Mouse (Mus musculus) thymus, adult 2 months (tissue): ENCODE results near the gene Midn. TPM values are rescaled to one million over a fixed set of nuclear protein-coding genes. Genes with fewer than 3 reads are reported as not detected.
A peak's percentile ranks its signal among the peaks of the same experiment; 100 is the strongest.

Experiments
- DNase-seq: peaks from one replicate; pipeline ENCODE4 v3.0.0; 2021
- H3K27ac ChIP-seq: fragments of 200-500 bp; 2 replicates; pipeline ENCODE4 v1.5.1; 2012; ENCODE audit warnings: low read length, control low read depth; ENCODE audit not compliant: control insufficient read depth, insufficient read depth
- H3K27me3 ChIP-seq: fragments of 200-500 bp; 2 replicates; pipeline ENCODE4 v1.6.1; 2012; ENCODE audit warnings: mild to moderate bottlenecking, low read length, moderate library complexity, mixed read lengths; ENCODE audit not compliant: control insufficient read depth, insufficient read depth
- H3K36me3 ChIP-seq: fragments of 200-500 bp; 2 replicates; pipeline ENCODE4 v1.6.1; 2012; ENCODE audit warnings: mild to moderate bottlenecking, low read length, moderate library complexity; ENCODE audit not compliant: control insufficient read depth, insufficient read depth
- H3K4me1 ChIP-seq: fragments of 200-500 bp; replicated peaks from 2 replicates; pipeline ENCODE4 v1.6.1; 2012; ENCODE audit warnings: low read length; ENCODE audit not compliant: control insufficient read depth, insufficient read depth
- H3K4me3 ChIP-seq: fragments of 200-500 bp; 2 replicates; pipeline ENCODE4 v1.5.1; 2012; ENCODE audit warnings: mild to moderate bottlenecking, low read length, control low read depth, moderate library complexity; ENCODE audit not compliant: control insufficient read depth, insufficient read depth
- CTCF ChIP-seq: fragments of 200-500 bp; IDR thresholded peaks from 2 replicates; pipeline ENCODE4 v1.5.1; 2012; ENCODE audit warnings: mild to moderate bottlenecking, control low read depth, low read length, moderate library complexity, borderline replicate concordance; ENCODE audit not compliant: control insufficient read depth, poor library complexity, insufficient read depth; ENCODE audit errors: extremely low read depth
- POLR2A ChIP-seq: fragments of 200-500 bp; IDR thresholded peaks from 2 replicates; pipeline ENCODE4 v1.6.1; 2012; ENCODE audit warnings: mild to moderate bottlenecking, low read length, control low read depth, moderate library complexity; ENCODE audit not compliant: control insufficient read depth, poor library complexity, insufficient read depth; ENCODE audit errors: extremely low read depth
- WGBS: fragments of 180-500 bp; shearing (Covaris S2); methylation state at CpG from one replicate; pipeline ENCODE4 v1.1.7; 2018; 5-methylcytosine and 5-hydroxymethylcytosine counted together
- polyA plus RNA-seq: library from polyadenylated mRNA; depleted of rRNA; stranded (reverse); fragments of >200 nt; gene quantifications from 2 replicates; pipeline ENCODE4 v1.2.3, GENCODE M21; 2012

The Midn gene
- polyA plus RNA-seq, 1 experiment = 342 TPM

DNA sequence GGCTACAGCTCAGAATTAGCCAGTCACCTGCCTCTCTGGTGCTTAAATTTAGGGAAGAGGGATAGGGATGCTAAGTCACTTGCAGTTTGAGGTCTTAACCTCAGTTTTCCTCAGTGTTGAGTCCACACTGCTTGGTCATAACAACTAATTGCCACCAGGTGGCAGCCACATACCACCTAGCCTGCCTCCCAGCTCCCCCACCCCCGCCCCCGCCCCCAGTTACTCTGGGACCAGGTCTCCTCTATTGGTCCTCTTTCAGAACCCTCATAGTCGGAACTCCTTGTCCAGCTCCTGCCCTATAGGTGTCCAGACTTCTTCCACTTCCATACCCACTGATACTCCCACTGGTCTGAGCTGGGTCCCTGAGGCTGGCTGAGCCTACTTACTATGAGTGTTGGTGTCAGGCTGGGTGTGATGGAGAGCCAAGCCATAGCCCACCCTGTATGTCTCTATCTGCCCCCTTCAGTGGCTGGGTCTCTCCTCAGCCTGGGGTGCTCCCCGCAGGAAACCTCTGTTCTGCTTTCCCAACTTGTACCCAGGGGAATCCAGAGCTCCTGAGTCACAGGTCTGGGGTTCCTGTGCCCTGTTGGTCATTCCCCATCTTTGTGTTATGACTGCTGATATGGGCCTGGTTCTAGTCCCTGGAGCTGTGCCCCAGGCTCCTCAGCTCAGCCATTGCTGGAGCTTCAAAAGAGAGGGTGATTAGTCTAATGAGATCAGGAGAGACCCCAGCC is 27.6 kb downstream of the Midn start:
- DNase-seq = no peak
- 55% methylated on average over 4 of the region's 4 CpGs for WGBS
- Histone ChIP-seq H3K4me1 (peaks cover 16% of the 10 kb centered on the region), H3K27me3 (peaks cover 7% of the 10 kb centered on the region), H3K27ac (no peak overlapping the region), H3K36me3 (peaks cover 14% of the 10 kb centered on the region; the same call in 1 of the 2 replicates), H3K4me3 (no peak overlapping the region)
- TF ChIP-seq CTCF (no peak), POLR2A (no peak)

- TF ChIP-seq POLR2A (no peak), CTCF (no peak)
- WGBS = 93% methylated on average over 5 of the region's 5 CpGs
- DNase-seq = no peak
- Histone ChIP-seq H3K27me3 (peaks cover 7% of the 10 kb centered on the region), H3K4me3 (no peak overlapping the region), H3K36me3 (peaks cover 7% of the 10 kb centered on the region; the same call in 1 of the 2 replicates), H3K27ac (no peak overlapping the region), H3K4me1 (peaks cover 16% of the 10 kb centered on the region)
Measured at GRCm38 (mm10) chr10:80176270-80176834, 28.3 kb downstream of the Midn start.

DNA sequence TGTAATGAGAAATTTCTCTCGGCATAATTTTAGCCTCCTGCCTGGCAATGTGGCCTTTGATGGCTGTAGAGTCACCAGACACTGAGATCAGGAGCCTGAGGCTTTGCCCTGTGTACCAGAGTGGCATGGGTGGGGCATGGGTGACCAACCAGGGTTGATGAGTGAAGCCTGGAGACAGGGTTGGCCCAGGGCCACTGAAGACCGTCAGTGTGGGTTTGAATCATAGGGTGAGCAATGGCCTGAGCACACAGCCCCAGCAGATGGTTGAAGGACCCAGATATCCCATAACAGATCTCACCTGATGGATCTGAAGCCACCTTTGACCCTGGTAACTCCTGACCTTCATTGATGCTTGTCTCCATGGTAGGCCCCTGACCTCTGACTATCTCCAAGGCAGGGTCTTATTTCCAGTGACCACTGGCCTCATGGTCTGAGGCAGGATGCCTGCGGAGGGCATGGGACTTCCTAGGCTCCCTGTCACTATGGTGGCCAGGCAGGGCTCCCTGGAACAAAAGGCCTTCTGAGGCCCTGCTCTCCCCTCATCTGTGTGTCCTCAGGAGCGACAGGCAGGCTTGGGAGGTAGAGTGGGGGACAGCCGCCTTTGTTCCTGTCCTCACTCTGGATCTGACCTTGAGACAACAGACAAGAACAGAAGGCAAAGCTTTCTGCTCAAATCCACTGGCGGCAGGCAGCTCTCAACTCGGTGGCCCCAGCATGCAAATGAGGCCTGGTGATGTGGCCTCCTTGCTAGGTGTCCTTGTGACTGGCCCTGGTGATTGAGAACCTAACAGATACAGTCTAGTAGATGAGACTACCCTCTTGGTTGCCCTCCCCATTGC is 29.6 kb downstream of the Midn start:
- Histone ChIP-seq H3K27me3 (peaks cover 7% of the 10 kb centered on the region), H3K27ac (no peak overlapping the region), H3K36me3 (no peaks in the 10 kb centered on the region), H3K4me3 (no peak overlapping the region), H3K4me1 (peaks cover 9% of the 10 kb centered on the region)
- no peak for DNase-seq
- TF ChIP-seq CTCF = no peak
- TF ChIP-seq POLR2A = no peak
- 93% methylated on average over 7 of the region's 7 CpGs for WGBS

DNA sequence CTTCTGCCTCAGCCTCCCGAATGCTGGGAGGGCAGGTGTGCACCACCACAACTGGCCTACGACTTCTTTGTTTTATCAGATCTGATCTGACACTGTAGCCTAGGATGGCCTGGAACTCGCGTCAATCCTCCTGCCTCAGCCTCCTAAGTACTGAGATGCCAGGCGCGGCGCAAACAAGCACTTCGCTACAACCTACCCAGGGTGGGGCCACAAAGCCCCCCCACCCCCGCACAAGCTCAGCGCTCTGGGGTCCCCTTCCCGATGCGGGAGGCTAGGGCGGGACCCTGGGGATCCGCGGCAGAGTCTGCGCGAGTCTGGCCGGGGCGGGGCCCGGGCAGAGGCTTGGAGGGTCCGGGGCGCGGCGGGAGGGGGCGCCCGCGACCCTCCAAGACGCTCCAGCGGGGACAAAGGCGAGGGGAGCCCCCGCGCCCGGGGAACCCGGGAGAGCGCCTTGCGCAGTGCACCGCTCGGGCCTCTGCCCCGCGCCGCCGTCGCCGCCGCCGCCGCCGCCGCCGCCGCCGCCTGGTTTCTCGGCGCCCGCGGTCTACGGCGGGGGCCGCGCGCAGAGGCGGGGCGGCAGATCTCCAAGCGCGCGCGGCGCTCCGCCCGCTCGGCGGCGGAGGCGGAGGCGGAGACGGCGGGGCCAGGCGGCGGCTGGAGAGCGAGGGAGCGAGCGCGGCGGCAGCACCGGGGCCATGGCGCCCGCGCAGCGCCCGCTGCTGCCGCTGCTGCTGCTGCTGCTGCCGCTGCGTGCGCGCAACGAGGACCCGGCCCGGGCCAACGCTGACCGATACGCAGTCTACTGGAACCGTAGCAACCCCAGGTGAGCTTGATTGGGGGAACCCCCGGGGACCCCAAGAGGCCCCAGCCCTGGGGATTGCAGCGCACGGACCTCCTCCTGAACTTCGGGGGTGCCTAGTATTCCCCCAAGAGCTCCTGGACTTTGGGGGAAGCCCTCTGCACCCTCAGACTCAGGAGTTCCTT is 31.3 kb downstream of the Midn start, which contains the start of gene Efna2:
Gene Efna2 (plus strand): TSS at position 415 of the 984 bp plus-strand sequence.
- Histone ChIP-seq H3K36me3 (no peaks in the 10 kb centered on the region), H3K27ac (no peak within 1 kb of the TSS), H3K27me3 (peaks cover 7% of the 10 kb centered on the region), H3K4me1 (peaks cover 6% of the 10 kb centered on the region), H3K4me3 (peak within 1 kb of the TSS; percentile 48)
- DNase-seq = no peak
- TF ChIP-seq POLR2A (no peak), CTCF (no peak)
- 11% methylated on average over 104 of the region's 106 CpGs for WGBS

DNA sequence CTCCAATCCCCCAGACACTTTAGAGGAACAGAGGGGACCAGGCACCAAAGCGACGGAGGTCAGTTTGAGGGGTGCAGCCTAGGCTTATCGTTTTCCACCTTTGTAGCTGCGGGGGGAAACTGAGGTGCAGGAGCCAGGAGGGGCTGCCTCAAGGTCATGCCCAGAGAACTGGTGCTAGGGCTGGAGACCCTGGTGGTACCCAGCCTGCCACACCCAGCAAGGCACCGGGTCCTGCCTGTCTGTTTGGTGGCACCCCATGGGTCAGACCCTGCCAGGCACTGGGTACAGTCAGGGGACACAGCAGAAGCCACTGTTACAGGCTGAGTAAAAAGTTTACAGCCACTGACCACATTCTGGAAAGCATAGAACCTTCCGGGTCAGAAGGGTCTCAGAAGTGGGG is 32.2 kb downstream of the Midn start:
- H3K4me3 ChIP-seq = no peak overlapping the region
- H3K36me3 ChIP-seq = no peaks in the 10 kb centered on the region
- TF ChIP-seq CTCF (no peak), POLR2A (no peak)
- 71% methylated on average over 6 of the region's 6 CpGs for WGBS
- no peak for DNase-seq
- peaks cover 7% of the 10 kb centered on the region for H3K27me3 ChIP-seq
- no peak overlapping the region for H3K27ac ChIP-seq
- peaks cover 6% of the 10 kb centered on the region for H3K4me1 ChIP-seq

GRCm38 (mm10) chr10:80180823-80181222 is 32.8 kb downstream of the Midn start:
- Histone ChIP-seq H3K27ac (no peak overlapping the region), H3K36me3 (no peaks in the 10 kb centered on the region), H3K4me3 (no peak overlapping the region), H3K4me1 (peaks cover 6% of the 10 kb centered on the region), H3K27me3 (peaks cover 7% of the 10 kb centered on the region)
- TF ChIP-seq CTCF (no peak), POLR2A (no peak)
- WGBS = 88% methylated on average over 5 of the region's 5 CpGs
- DNase-seq = no peak
